Mouse (Mus musculus) forebrain, embryonic 12.5 days (tissue): ENCODE results near the gene Tspan18. TPM values are rescaled to one million over a fixed set of nuclear protein-coding genes. Genes with fewer than 3 reads are reported as not detected.
A peak's percentile ranks its signal among the peaks of the same experiment; 100 is the strongest.

Source experiments
- ATAC-seq: fragments of 200-750 bp; cut with Nextera tagmentation; 2 replicates; pipeline ENCODE4 v1.8.0; 2017; ENCODE audit warnings: moderate TSS enrichment; ENCODE audit not compliant: low FRiP score
- H3K27ac ChIP-seq: fragments of 300-500 bp; sonication (generic); 2 replicates; pipeline ENCODE4 v1.5.1; 2016; ENCODE audit warnings: mild to moderate bottlenecking
- H3K27me3 ChIP-seq: fragments of 300-500 bp; sonication (generic); 2 replicates; pipeline ENCODE4 v1.6.1; 2016; ENCODE audit warnings: mild to moderate bottlenecking
- H3K36me3 ChIP-seq: fragments of 300-500 bp; sonication (generic); replicated peaks from 2 replicates; pipeline ENCODE4 v1.6.1; 2016; ENCODE audit warnings: mild to moderate bottlenecking
- H3K4me1 ChIP-seq: fragments of 300-500 bp; sonication (generic); 2 replicates; pipeline ENCODE4 v1.6.1; 2016
- H3K4me2 ChIP-seq: fragments of 300-500 bp; sonication (generic); 2 replicates; pipeline ENCODE4 v1.6.1; 2016; ENCODE audit warnings: mild to moderate bottlenecking, moderate library complexity
- H3K4me3 ChIP-seq: fragments of 300-500 bp; sonication (generic); replicated peaks from 2 replicates; pipeline ENCODE4 v1.5.1; 2016; ENCODE audit warnings: mild to moderate bottlenecking
- H3K9ac ChIP-seq: fragments of 300-500 bp; sonication (generic); 2 replicates; pipeline ENCODE4 v1.6.1; 2016; ENCODE audit warnings: mild to moderate bottlenecking
- H3K9me3 ChIP-seq: fragments of 300-500 bp; sonication (generic); 2 replicates; pipeline ENCODE4 v1.6.1; 2016
- WGBS: fragments of 180-500 bp; shearing (Covaris S2); methylation state at CpG from one replicate; pipeline ENCODE4 v1.1.7; 2016; 5-methylcytosine and 5-hydroxymethylcytosine counted together
- polyA plus RNA-seq: library from polyadenylated mRNA; unstranded; fragments of >200 nt; fragmentation: Nextera tagmentation; extraction: Ambion mirVana; gene quantifications from 2 replicates; pipeline ENCODE4 v1.2.1, GENCODE M21; 2016

Tspan18 gene
- polyA plus RNA-seq, 1 experiment from 2014 or later: 31.2 TPM

- no peak overlapping the region for H3K4me2 ChIP-seq
- no peaks in the 10 kb centered on the region for H3K36me3 ChIP-seq
- peaks cover 97% of the 10 kb centered on the region for H3K4me1 ChIP-seq
- H3K9ac ChIP-seq: no peak overlapping the region; the same call in 1 of the 2 replicates
- no peaks in the 10 kb centered on the region for H3K27me3 ChIP-seq
- 24% methylated on average over 2 of the region's 2 CpGs for WGBS
- H3K9me3 ChIP-seq: no peaks in the 10 kb centered on the region
- no peak overlapping the region for H3K4me3 ChIP-seq
- H3K27ac ChIP-seq: peak overlapping the region; percentile 90
- peak; percentile 9; the same call in 1 of the 2 replicates for ATAC-seq
These were observed 48.0 kb downstream of the Tspan18 start for GRCm38 (mm10) chr2:93286321-93286720.

- 58% methylated on average over 8 of the region's 8 CpGs for WGBS
- Histone ChIP-seq H3K4me3 (no peak overlapping the region), H3K9me3 (no peaks in the 10 kb centered on the region), H3K9ac (no peak overlapping the region; the same call in 1 of the 2 replicates), H3K4me1 (peaks cover 97% of the 10 kb centered on the region), H3K27ac (peak overlapping the region; percentile 90), H3K27me3 (no peaks in the 10 kb centered on the region), H3K36me3 (no peaks in the 10 kb centered on the region), H3K4me2 (no peak overlapping the region)
- ATAC-seq: no peak
These were observed 48.5 kb downstream of the Tspan18 start for GRCm38 (mm10) chr2:93285842-93286241.

GRCm38 (mm10) chr2:93284625-93285024 is 49.7 kb downstream of the Tspan18 start:
- ATAC-seq: no peak
- Histone ChIP-seq H3K9me3 (no peaks in the 10 kb centered on the region), H3K9ac (no peak overlapping the region), H3K4me1 (peaks cover 97% of the 10 kb centered on the region), H3K27ac (peak overlapping the region; percentile 73; the same call in 1 of the 2 replicates), H3K4me2 (no peak overlapping the region), H3K36me3 (no peaks in the 10 kb centered on the region), H3K27me3 (no peaks in the 10 kb centered on the region), H3K4me3 (no peak overlapping the region)
- 79% methylated on average over 2 of the region's 2 CpGs for WGBS

- 11% methylated on average over 7 of the region's 7 CpGs for WGBS
- Histone ChIP-seq H3K9ac (no peak overlapping the region; the same call in 1 of the 2 replicates), H3K9me3 (no peaks in the 10 kb centered on the region), H3K27me3 (no peaks in the 10 kb centered on the region), H3K36me3 (no peaks in the 10 kb centered on the region), H3K4me3 (no peak overlapping the region), H3K4me2 (0 out of 2 replicates have a peak overlapping the region, but pooled peaks have one; percentile 4), H3K4me1 (peaks cover 97% of the 10 kb centered on the region), H3K27ac (peak overlapping the region; percentile 73)
- no peak for ATAC-seq
These were observed 50.6 kb downstream of the Tspan18 start for GRCm38 (mm10) chr2:93283481-93284293.

- H3K9me3 ChIP-seq: no peaks in the 10 kb centered on the region
- peaks cover 99% of the 10 kb centered on the region for H3K4me1 ChIP-seq
- no peak overlapping the region for H3K9ac ChIP-seq
- no peaks in the 10 kb centered on the region for H3K36me3 ChIP-seq
- H3K27ac ChIP-seq: peak overlapping the region; percentile 73; the same call in 1 of the 2 replicates
- H3K4me2 ChIP-seq: no peak overlapping the region
- WGBS: 82% methylated on average over 4 of the region's 4 CpGs
- ATAC-seq: no peak
- no peaks in the 10 kb centered on the region for H3K27me3 ChIP-seq
- no peak overlapping the region for H3K4me3 ChIP-seq
These were observed 51.7 kb downstream of the Tspan18 start for GRCm38 (mm10) chr2:93282636-93283035.

- H3K4me2 ChIP-seq: no peak overlapping the region
- no peak overlapping the region for H3K4me3 ChIP-seq
- 94% methylated on average over 6 of the region's 6 CpGs for WGBS
- no peak for ATAC-seq
- no peaks in the 10 kb centered on the region for H3K27me3 ChIP-seq
- no peak overlapping the region for H3K9ac ChIP-seq
- peak overlapping the region; percentile 92; the same call in 1 of the 2 replicates for H3K27ac ChIP-seq
- H3K36me3 ChIP-seq: no peaks in the 10 kb centered on the region
- H3K4me1 ChIP-seq: peaks cover 98% of the 10 kb centered on the region
- no peaks in the 10 kb centered on the region for H3K9me3 ChIP-seq
These were observed 52.8 kb downstream of the Tspan18 start for GRCm38 (mm10) chr2:93281466-93281865.

GRCm38 (mm10) chr2:93280117-93280620 is 54.1 kb downstream of the Tspan18 start:
- peak; percentile 30; the same call in 1 of the 2 replicates for ATAC-seq
- H3K9ac ChIP-seq: no peak overlapping the region
- H3K4me3 ChIP-seq: no peak overlapping the region
- H3K4me1 ChIP-seq: peaks cover 85% of the 10 kb centered on the region
- no peaks in the 10 kb centered on the region for H3K36me3 ChIP-seq
- peak overlapping the region; percentile 92 for H3K27ac ChIP-seq
- H3K9me3 ChIP-seq: no peaks in the 10 kb centered on the region
- peak overlapping the region; percentile 11; the same call in 1 of the 2 replicates for H3K4me2 ChIP-seq
- H3K27me3 ChIP-seq: no peaks in the 10 kb centered on the region
- 19% methylated on average over 2 of the region's 2 CpGs for WGBS

GRCm38 (mm10) chr2:93278181-93278975 is 55.9 kb downstream of the Tspan18 start:
- H3K36me3 ChIP-seq: no peaks in the 10 kb centered on the region
- H3K27me3 ChIP-seq: no peaks in the 10 kb centered on the region
- peak; percentile 80 for ATAC-seq
- H3K4me2 ChIP-seq: peak overlapping the region; percentile 21
- 2% methylated on average over 11 of the region's 11 CpGs for WGBS
- H3K9me3 ChIP-seq: no peaks in the 10 kb centered on the region
- H3K9ac ChIP-seq: 0 out of 2 replicates have a peak overlapping the region, but pooled peaks have one; percentile 3
- H3K27ac ChIP-seq: peak overlapping the region; percentile 92
- H3K4me1 ChIP-seq: peaks cover 80% of the 10 kb centered on the region
- no peak overlapping the region for H3K4me3 ChIP-seq

- H3K36me3 ChIP-seq: no peaks in the 10 kb centered on the region
- H3K4me1 ChIP-seq: peaks cover 80% of the 10 kb centered on the region
- H3K27me3 ChIP-seq: no peaks in the 10 kb centered on the region
- no peak for ATAC-seq
- 20% methylated on average over 4 of the region's 4 CpGs for WGBS
- H3K4me2 ChIP-seq: no peak overlapping the region
- peak overlapping the region; percentile 3; the same call in 1 of the 2 replicates for H3K9ac ChIP-seq
- no peaks in the 10 kb centered on the region for H3K9me3 ChIP-seq
- peak overlapping the region; percentile 92 for H3K27ac ChIP-seq
- H3K4me3 ChIP-seq: no peak overlapping the region
These were observed 56.8 kb downstream of the Tspan18 start for GRCm38 (mm10) chr2:93277486-93277885.

GRCm38 (mm10) chr2:93276026-93276425 is 58.3 kb downstream of the Tspan18 start:
- 94% methylated on average over 7 of the region's 7 CpGs for WGBS
- no peak overlapping the region for H3K4me2 ChIP-seq
- peaks cover 71% of the 10 kb centered on the region for H3K4me1 ChIP-seq
- ATAC-seq: no peak
- no peaks in the 10 kb centered on the region; the same call in 1 of the 2 replicates for H3K36me3 ChIP-seq
- H3K27ac ChIP-seq: no peak overlapping the region
- H3K4me3 ChIP-seq: no peak overlapping the region
- no peaks in the 10 kb centered on the region for H3K9me3 ChIP-seq
- H3K9ac ChIP-seq: no peak overlapping the region
- H3K27me3 ChIP-seq: no peaks in the 10 kb centered on the region

- WGBS: 43% methylated on average over 1 of the region's 1 CpGs
- no peak overlapping the region for H3K9ac ChIP-seq
- H3K4me2 ChIP-seq: no peak overlapping the region
- 0 out of 2 replicates have a peak overlapping the region, but pooled peaks have one; percentile 19 for H3K27ac ChIP-seq
- no peak for ATAC-seq
- no peaks in the 10 kb centered on the region for H3K9me3 ChIP-seq
- H3K4me1 ChIP-seq: peaks cover 65% of the 10 kb centered on the region
- H3K27me3 ChIP-seq: no peaks in the 10 kb centered on the region
- no peaks in the 10 kb centered on the region; the same call in 1 of the 2 replicates for H3K36me3 ChIP-seq
- H3K4me3 ChIP-seq: no peak overlapping the region
These were observed 60.4 kb downstream of the Tspan18 start for GRCm38 (mm10) chr2:93273916-93274315.

GRCm38 (mm10) chr2:93270083-93270482 is 64.2 kb downstream of the Tspan18 start:
- no peak overlapping the region for H3K4me2 ChIP-seq
- no peaks in the 10 kb centered on the region for H3K9me3 ChIP-seq
- H3K36me3 ChIP-seq: no peaks in the 10 kb centered on the region; the same call in 1 of the 2 replicates
- H3K9ac ChIP-seq: no peak overlapping the region
- peaks cover 66% of the 10 kb centered on the region for H3K4me1 ChIP-seq
- H3K27me3 ChIP-seq: peaks cover 9% of the 10 kb centered on the region
- no peak; the same call in 1 of the 2 replicates for ATAC-seq
- no peak overlapping the region for H3K4me3 ChIP-seq
- H3K27ac ChIP-seq: 0 out of 2 replicates have a peak overlapping the region, but pooled peaks have one; percentile 37
- 60% methylated on average over 5 of the region's 5 CpGs for WGBS
